Mouse (Mus musculus): ENCODE results near the gene Lmbr1l. TPM values are rescaled to one million over a fixed set of nuclear protein-coding genes. Genes with fewer than 3 reads are reported as not detected.
A peak's percentile ranks its signal among the peaks of the same experiment; 100 is the strongest.

Gene Lmbr1l
- polyA plus RNA-seq, 1 experiment from 2014 or later = 4.9 TPM

DNA sequence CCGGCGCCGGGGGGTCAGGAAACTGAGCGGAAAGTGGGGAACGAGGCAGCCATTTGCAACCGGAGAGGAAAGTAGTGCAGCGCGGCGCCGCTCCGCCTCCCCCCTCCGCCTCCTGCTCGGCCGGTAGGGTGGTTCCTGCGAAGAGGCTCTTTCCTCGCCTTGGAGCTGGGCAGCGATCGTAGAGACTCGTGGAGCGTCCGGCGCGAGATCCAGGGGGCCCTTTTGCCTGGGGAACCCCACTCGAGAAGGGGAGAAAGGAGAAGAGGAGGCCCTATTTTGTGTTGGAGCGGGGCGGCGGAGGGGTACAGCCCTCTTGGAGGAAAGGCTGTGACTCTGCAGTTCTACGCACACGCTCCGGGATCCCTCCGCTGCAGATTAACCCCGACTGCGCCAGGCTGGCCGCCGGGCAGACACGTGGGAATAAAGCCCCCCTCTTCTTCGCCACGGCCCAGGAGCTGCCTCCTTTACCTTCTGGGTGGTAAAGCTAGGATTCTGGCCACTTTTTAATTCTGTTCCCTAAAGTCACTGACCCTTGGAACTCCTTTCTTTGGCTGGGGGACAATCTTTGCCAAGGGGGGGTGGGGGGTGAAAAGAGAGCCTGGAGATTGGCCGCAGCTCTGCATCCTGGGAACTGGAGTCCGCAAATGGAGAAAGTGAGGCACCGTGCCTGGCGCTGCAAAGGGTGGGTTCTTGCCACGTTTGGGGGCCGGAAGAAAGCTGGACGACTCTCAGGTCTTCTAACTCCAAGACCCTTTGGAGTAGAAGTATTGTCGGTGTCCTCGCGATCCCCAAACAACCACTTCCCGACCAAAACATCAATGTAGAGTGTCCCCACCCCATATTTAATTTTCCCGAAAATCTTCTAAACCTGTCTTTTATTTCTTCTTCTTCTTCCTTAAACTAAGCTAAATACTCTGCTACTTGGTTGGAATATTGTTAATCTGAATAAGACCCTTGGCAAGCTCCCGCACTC is 45.8 kb downstream of the Lmbr1l start:
- Histone ChIP-seq H3K4me2 (ENCODE audit: low read depth, low read length) (peak overlapping the region; percentile 98), H3K4me3 (ENCODE audit: low read depth, low read length) (peak overlapping the region; percentile 87), H3K27ac (ENCODE audit: low read depth) (peak overlapping the region; percentile 96), H3K27me3 (ENCODE audit: insufficient read depth, low read length) (no peaks in the 10 kb centered on the region), H3K9me3 (ENCODE audit: low read length) (no peaks in the 10 kb centered on the region), H3K9ac (replicated peaks) (peak overlapping the region; percentile 99), H3K36me3 (replicated peaks; ENCODE audit: insufficient read depth, low read length) (no peaks in the 10 kb centered on the region; the same call in 1 of the 2 replicates), H3K4me1 (ENCODE audit: insufficient read depth) (peaks cover 29% of the 10 kb centered on the region)
- DNase-seq (peak; percentile 93), ATAC-seq (peak; percentile 88)
- WGBS (ENCODE audit: insufficient replicate concordance) = under 1% methylated on average over 44 of the region's 51 CpGs
- TF ChIP-seq CTCF (IDR thresholded peaks at IDR 0.05; ENCODE audit: low read depth) (peak; percentile 27; the same call in 1 of the 2 replicates), EP300 (IDR thresholded peaks at IDR 0.05; ENCODE audit: low read depth) (peak; percentile 76; the same call in 1 of the 2 replicates)

DNA sequence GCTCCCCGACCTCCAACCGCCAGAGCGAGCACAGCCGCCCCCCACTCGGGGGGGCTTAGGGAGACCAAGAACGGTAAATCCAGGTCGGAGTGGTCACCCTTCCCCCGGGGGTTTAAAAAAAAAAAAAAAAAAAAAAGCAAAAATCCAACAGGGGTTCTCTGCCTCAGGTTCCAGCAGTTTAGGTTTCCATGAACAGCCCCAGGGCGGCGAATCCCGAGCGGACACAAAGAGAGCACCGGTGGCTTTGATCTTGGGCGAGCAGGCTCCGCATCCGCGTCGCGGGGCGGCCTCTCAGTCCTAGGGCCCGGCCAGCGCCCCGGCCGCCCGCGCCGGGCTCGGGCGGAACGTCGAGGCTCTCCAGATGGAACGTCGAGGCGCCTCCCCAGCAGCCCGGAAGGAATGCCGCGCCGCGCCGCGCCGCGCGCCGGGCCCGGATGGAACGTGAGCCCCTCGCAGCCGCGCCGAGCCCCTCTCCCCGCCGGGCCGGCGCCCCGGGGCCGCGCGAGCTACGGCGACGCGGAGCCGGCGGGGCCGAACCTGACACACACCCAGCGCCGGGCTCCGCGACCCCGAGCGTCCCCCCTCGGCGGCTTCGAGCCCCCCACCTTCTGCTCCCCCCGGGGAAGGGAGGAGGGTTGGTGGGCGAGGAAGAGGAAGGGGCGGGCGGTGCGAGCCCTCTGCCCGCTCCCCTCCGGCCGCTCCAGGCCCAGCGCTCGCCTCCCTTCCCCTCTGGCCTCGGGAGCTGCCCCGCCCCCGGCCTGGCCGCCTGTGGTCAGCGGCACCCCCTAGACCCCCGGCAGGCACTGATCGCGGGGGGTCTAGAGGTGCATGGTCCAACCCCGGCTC is 46.7 kb downstream of the Lmbr1l start, which contains the start of gene Kmt2d:
Kmt2d (minus strand) TSS at position 135 of the 846 bp plus-strand sequence.
- peak within 1 kb of the TSS; percentile 99 for H3K9ac ChIP-seq (replicated peaks)
- ATAC-seq (peak; percentile 39), DNase-seq (peak; percentile 57)
- peak within 1 kb of the TSS; percentile 96 for H3K27ac ChIP-seq (ENCODE audit: low read depth)
- no peaks in the 10 kb centered on the region for H3K9me3 ChIP-seq (ENCODE audit: low read length)
- 3% methylated on average over 75 of the region's 94 CpGs for WGBS (ENCODE audit: insufficient replicate concordance)
- H3K4me2 ChIP-seq (ENCODE audit: low read depth, low read length) = peak within 1 kb of the TSS; percentile 98
- peaks cover 32% of the 10 kb centered on the region for H3K4me1 ChIP-seq (ENCODE audit: insufficient read depth)
- peak within 1 kb of the TSS; percentile 87 for H3K4me3 ChIP-seq (ENCODE audit: low read depth, low read length)
- TF ChIP-seq EP300 (IDR thresholded peaks at IDR 0.05; ENCODE audit: low read depth) (no peak), CTCF (IDR thresholded peaks at IDR 0.05; ENCODE audit: low read depth) (no peak)
- no peaks in the 10 kb centered on the region for H3K27me3 ChIP-seq (ENCODE audit: insufficient read depth, low read length)
- peaks cover 8% of the 10 kb centered on the region for H3K36me3 ChIP-seq (replicated peaks; ENCODE audit: insufficient read depth, low read length)

DNA sequence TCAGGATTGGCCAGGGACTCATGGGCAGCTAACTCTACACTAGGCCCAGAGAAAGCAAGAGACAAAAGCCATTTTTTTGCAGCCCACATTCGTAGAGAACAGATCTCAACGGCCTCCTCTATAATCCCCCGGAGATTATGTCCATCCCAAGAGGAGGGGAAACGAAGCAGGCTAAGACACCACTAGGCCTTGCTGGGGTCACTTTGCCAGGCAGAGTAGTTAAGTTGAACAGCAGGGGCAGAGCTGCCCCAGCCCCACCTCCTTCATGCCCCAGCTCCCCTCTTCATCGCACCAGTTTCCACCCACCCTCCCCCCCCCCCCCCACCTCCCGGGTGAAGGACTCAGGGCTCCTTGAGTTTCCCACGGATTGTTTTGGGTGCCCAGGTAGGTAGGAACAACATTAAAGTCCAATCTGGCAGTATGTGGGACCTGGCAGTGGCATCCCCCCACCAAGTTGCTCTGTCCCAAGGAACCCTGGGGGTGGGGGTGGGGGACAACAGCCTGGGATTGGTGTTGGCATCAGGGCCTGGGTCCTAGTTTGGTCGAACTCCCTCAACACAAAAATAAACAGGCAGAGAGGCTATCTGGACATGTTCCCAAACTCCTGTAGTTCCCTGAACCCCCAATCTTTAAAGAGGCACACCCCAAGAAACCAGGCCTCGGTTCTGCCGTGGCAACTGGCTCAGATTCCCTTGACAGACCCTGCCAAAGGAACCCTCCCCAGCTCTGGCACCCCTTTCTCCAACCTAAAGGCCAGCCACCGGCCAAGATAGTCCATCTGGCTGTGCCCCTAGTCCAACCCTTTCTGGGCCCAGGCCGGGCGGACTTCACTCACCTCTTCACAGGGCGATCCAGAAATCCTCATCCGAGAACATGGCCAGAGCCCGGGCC is 47.6 kb downstream of the Lmbr1l start:
- DNase-seq = peak; percentile 52
- H3K4me1 ChIP-seq (ENCODE audit: insufficient read depth) = peaks cover 32% of the 10 kb centered on the region
- peak overlapping the region; percentile 96 for H3K27ac ChIP-seq (ENCODE audit: low read depth)
- H3K9ac ChIP-seq (replicated peaks) = peak overlapping the region; percentile 99
- peaks cover 17% of the 10 kb centered on the region for H3K36me3 ChIP-seq (replicated peaks; ENCODE audit: insufficient read depth, low read length)
- TF ChIP-seq CTCF (IDR thresholded peaks at IDR 0.05; ENCODE audit: low read depth) (no peak), EP300 (IDR thresholded peaks at IDR 0.05; ENCODE audit: low read depth) (no peak)
- H3K27me3 ChIP-seq (ENCODE audit: insufficient read depth, low read length) = no peaks in the 10 kb centered on the region
- peak overlapping the region; percentile 87 for H3K4me3 ChIP-seq (ENCODE audit: low read depth, low read length)
- ATAC-seq = no peak
- under 1% methylated on average over 15 of the region's 16 CpGs for WGBS (ENCODE audit: insufficient replicate concordance)
- peak overlapping the region; percentile 98 for H3K4me2 ChIP-seq (ENCODE audit: low read depth, low read length)
- no peaks in the 10 kb centered on the region for H3K9me3 ChIP-seq (ENCODE audit: low read length)

DNA sequence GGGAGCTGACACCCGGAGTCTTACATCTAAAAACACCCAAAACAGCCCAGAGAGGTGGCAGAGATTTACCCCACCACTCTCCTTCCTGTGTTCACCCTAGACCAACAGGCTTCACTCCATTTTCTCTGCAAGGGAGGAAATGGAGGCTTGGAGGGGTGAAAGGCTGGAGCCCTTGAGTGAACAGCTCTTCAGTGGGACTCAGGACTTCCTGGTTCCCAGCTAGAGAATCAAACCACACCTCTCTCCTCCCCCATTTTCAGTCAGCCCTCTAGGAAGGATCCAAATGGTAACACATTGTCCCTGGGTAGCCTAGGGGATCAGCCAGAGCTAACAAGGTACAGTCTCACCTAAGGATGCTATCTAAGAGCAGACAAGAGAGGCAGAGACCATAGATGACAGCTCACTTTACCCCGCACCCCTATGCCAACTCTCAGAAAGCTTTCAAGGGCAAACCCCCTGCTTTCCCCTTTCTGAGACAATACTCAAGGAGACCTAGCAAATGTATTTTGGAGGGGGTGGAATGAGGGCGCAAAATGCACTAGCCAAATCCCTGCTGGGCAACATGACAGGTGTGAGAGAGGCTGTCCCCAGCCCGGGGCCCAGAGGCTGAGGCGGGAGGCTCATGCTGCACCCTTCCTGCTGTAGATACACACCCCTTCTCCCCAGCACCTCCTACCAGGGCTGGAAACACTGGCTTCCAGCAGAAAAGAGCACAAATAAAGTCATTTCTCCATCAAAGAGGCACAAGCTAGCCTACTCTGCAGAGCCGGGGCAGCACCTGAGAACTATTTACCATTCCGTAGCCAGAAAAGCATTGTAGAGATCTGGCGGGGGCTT is 48.5 kb downstream of the Lmbr1l start:
- no peaks in the 10 kb centered on the region for H3K27me3 ChIP-seq (ENCODE audit: insufficient read depth, low read length)
- no peaks in the 10 kb centered on the region for H3K9me3 ChIP-seq (ENCODE audit: low read length)
- ATAC-seq (no peak), DNase-seq (peak; percentile 39)
- peak overlapping the region; percentile 96 for H3K27ac ChIP-seq (ENCODE audit: low read depth)
- WGBS (ENCODE audit: insufficient replicate concordance) = 9% methylated on average over 8 of the region's 8 CpGs
- H3K36me3 ChIP-seq (replicated peaks; ENCODE audit: insufficient read depth, low read length) = peaks cover 26% of the 10 kb centered on the region
- H3K4me3 ChIP-seq (ENCODE audit: low read depth, low read length) = peak overlapping the region; percentile 87
- peak overlapping the region; percentile 99 for H3K9ac ChIP-seq (replicated peaks)
- TF ChIP-seq CTCF (IDR thresholded peaks at IDR 0.05; ENCODE audit: low read depth) (no peak), EP300 (IDR thresholded peaks at IDR 0.05; ENCODE audit: low read depth) (no peak)
- H3K4me1 ChIP-seq (ENCODE audit: insufficient read depth) = peaks cover 32% of the 10 kb centered on the region
- peak overlapping the region; percentile 98 for H3K4me2 ChIP-seq (ENCODE audit: low read depth, low read length)
